Mouse (Mus musculus) C2C12 (cell line): ENCODE measurements at regions not wholly inside any gene's neighbourhood (a gene's known extent, or its start where the extent isn't known, plus 50 kb on each side); places are given as distances from the start of the nearest gene placed in this dataset.

ENCODE experiments used
- CTCF ChIP-seq: IDR thresholded peaks from one replicate; pipeline ENCODE4 v1.5.1; 2011; ENCODE audit not compliant: control insufficient read depth, insufficient read depth, insufficient read length
- FOSL1 ChIP-seq: IDR thresholded peaks from one replicate; pipeline ENCODE4 v1.8.0; 2011; ENCODE audit warnings: mild to moderate bottlenecking, low read length; ENCODE audit not compliant: poor library complexity, insufficient read depth, severe bottlenecking
- MAX ChIP-seq: IDR thresholded peaks from one replicate; pipeline ENCODE4 v1.6.1; 2011; ENCODE audit warnings: mild to moderate bottlenecking, control low read depth
- MYOD1 ChIP-seq: IDR thresholded peaks from one replicate; pipeline ENCODE4 v1.6.1; 2011; ENCODE audit warnings: low read depth; ENCODE audit not compliant: control insufficient read depth, insufficient read length
- USF1 ChIP-seq: IDR thresholded peaks from one replicate; pipeline ENCODE4 v1.6.1; 2011; ENCODE audit warnings: low read depth, mild to moderate bottlenecking, control low read depth, moderate library complexity

DNA sequence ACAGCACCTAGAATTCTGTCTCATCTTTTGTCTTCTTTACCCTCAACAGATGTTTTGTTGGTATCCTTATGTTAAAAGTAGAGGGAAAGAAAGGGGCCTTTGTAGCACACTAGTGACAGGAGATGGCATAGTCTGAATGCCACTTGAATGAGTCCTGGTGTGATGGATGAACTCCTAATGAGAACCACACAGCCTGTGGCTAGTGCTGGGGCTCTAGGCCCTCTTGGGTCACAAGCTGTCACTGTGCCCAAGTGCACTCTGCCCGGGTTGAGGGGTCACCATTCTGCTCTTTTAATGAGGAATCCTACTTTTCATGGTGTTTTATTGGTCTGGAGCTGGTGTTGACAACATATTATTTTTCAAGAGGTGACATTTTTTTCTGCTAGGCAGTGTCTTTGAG, 355.0 kb upstream of the Nrp1 start:
- TF ChIP-seq CTCF (no peak), FOSL1 (no peak), MAX (no peak), USF1 (no peak), MYOD1 (no peak)
